Mouse (Mus musculus): ENCODE data around the gene Arhgef1.

DNA sequence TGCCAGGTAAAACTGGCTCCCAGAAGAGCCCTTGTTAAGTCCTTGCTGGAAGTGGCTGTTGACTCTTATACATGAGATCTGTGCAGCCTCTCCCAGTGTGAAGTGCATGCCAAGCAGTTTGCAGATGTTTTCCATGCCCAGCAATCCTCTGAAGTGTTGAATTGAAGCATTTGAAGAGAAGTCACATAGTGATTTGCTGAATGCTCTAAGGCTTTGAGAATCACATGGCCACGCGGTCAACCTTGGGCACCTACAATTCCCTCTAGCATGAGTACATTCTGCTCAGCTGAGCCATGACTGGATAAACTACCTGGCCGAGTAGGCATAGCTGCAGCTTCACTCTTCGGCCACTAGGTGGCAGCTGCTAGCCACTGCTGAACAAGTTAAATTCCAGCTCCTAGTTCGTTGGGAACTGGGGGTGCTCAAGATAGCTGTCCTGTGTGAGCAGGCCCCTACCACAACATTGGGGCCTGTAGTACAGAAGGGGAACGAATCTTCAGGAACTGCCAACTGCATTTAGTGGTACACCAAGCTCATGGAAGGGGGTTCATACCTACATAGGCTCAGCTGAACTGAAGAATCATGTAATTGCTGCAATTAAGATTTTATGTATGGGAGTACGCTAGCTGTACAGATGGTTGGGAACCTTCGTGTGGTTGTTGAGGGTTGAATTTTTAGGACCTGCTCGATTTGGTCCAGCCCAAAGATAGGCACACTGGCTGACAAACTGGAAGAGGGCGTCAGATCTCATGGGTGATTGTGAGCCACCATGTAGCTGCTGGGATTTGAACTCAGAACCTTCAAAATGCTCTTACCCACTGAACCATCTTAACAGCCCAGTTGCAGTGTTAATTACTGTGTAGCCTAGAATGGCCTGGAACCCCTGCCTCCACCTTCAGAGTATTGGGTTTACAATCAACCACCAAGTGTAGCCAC is 12.2 kb upstream of the Arhgef1 start:
- TF ChIP-seq CTCF (IDR thresholded peaks at IDR 0.05; ENCODE audit: control insufficient read depth, insufficient read depth, insufficient read length) (peak; percentile 89), MAX (IDR thresholded peaks at IDR 0.05) (no peak), MYOG (IDR thresholded peaks at IDR 0.05; ENCODE audit: control insufficient read depth, extremely low read depth, insufficient read length) (no peak), MYOD1 (IDR thresholded peaks at IDR 0.05; ENCODE audit: control insufficient read depth, insufficient read length, low read depth) (no peak), CEBPB (IDR thresholded peaks at IDR 0.05; ENCODE audit: low read depth) (no peak), FOSL1 (IDR thresholded peaks at IDR 0.05; ENCODE audit: insufficient read depth, low read length, poor library complexity, severe bottlenecking) (no peak)
